ENCODE assay signal across 8 mouse cellular contexts in the genomic region with DNA sequence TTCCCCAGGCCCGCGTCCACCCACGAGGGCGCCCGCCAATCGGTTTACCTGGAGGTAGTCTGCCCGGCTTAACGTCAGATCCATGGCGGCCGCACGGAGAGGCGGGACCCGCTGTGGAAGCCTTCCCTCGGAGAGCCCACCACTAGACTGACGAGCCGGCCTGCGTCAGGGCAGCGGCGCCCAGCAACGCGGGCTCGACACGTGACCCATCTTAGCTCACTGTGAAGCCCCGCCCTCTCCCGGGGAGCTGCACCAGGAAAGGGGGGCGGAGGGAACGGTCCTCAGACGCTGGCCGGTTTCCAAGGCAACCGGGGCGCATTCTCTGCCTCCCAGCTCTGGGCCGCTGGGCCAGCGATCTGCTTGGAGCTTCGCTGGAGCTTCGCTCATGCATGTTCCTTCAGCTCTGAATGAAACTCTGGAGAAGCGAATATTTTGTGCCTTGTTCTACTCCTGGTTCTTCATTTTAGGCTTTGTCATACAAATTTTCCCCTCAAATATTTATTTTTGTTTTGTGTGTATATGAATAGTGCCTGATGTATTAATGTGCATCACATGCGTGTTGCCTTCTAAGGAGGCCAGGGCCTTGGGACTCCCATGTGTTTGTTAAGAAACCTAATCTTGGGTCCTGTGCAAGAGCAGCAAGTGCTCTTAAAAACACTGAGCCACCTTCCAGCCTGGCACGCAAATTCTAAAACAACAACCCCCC. TPM values are rescaled to one million over a fixed set of nuclear protein-coding genes. Genes with fewer than 3 reads are reported as not detected.
DNase-seq lines count a peak whose midpoint lies in the region; ATAC-seq lines count a peak whose summit lies in the region.

A gene (minus strand): TSS at position 276 of the 706 bp plus-strand sequence.

- DNase-seq in adrenal gland, adult 2 months, result peak; percentile 97
- peak; percentile 100 for DNase-seq in embryo, embryonic 11 days
- peak; percentile 88 for DNase-seq in gastrocnemius, postnatal 25 days
- DNase-seq in left cerebral cortex, adult 9 months (ENCODE audit: low spot score in 2 of 2), result peak; percentile 90 to 94
- peak; percentile 95 to 96 for DNase-seq in right cerebral cortex, adult 2 months (ENCODE audit: low spot score in 2 of 2)
- peak; percentile 70 for DNase-seq in urinary bladder, postnatal 10 days (ENCODE audit: low spot score)

- peaks cover 8% of the 10 kb centered on the region for H3K27me3 ChIP-seq in megakaryocyte, embryonic 14.5 days (replicated peaks)

- H3K36me3 ChIP-seq in megakaryocyte, embryonic 14.5 days (replicated peaks; ENCODE audit: low read length), result no peaks in the 10 kb centered on the region

- H3K9me3 ChIP-seq in megakaryocyte, embryonic 14.5 days, result no peaks in the 10 kb centered on the region

- peak within 1 kb of the TSS; percentile 90 for H3K4me3 ChIP-seq in megakaryocyte, embryonic 14.5 days (replicated peaks)

- peaks cover 7% of the 10 kb centered on the region for H3K4me1 ChIP-seq in megakaryocyte, embryonic 14.5 days

- peak; percentile 95 for ATAC-seq in inflammation-experienced regulatory T-cells, adult 6 months

RNA-seq across cellular contexts. Expression of the gene that starts here (rescaled TPM):
- total RNA-seq in adrenal gland, adult 2 months (2021), result 10 to 100 TPM in 1 of 2 experiments, 1 to 10 TPM in 1; 9.8 to 14.0 TPM
- polyA plus RNA-seq in adrenal gland, adult 2 months (2012; rRNA removed), result 0.95 and 1.1 TPM in 2 replicates
- 1 to 10 TPM; 7.0 to 7.6 TPM for total RNA-seq in gastrocnemius, postnatal 25 days (2021)
- 1 to 10 TPM in 1 of 3 experiments, under 1 TPM in 1, not detected in 1; 0.39 to 1.0 TPM for polyA plus RNA-seq in inflammation-experienced regulatory T-cells, adult 6 months (2017; shearing (Covaris generic))
- polyA plus RNA-seq in megakaryocyte, embryonic 14.5 days (2012; ENCODE audit: insufficient read depth, low replicate concordance), result not detected in 2 replicates

Comparison
In these comparisons a context has a peak if more than half of its experiments do, and no peak if none do; other contexts are left out.
1. Peak in every context shown above with its lines: DNase-seq, ATAC-seq and H3K4me3 ChIP-seq.